ENCODE assay signal across 8 mouse cellular contexts in genomic region chr16:31347581-31347980, GRCm38 (mm10). TPM values are rescaled to one million over a fixed set of nuclear protein-coding genes. Genes with fewer than 3 reads are reported as not detected.
DNase-seq lines count a peak whose midpoint lies in the region; ATAC-seq lines count a peak whose summit lies in the region.

No protein-coding gene starts in this region.

- no peaks in the 10 kb centered on the region for H3K27me3 ChIP-seq in intestine, embryonic 14.5 days (replicated peaks; ENCODE audit: control insufficient read depth, insufficient read depth, low read length)

- DNase-seq in adrenal gland, postnatal 14 days, result peak; percentile 78
- peak; percentile 77 for DNase-seq in embryo, embryonic 10.5 days (ENCODE audit: low spot score)
- peak; percentile 68 for DNase-seq in gastrocnemius, postnatal 25 days
- peak; percentile 71 for DNase-seq in intestine, embryonic 14.5 days (ENCODE audit: low spot score)
- DNase-seq in left cerebral cortex, adult 18-20 months (ENCODE audit: low spot score in 2 of 2), result peak; percentile 76 to 77
- DNase-seq in lung, postnatal 25 days (ENCODE audit: low spot score), result peak; percentile 64
- peak; percentile 72 for DNase-seq in skeletal muscle tissue, adult 2 months (ENCODE audit: low read depth, low spot score)
- no peak for DNase-seq in thymus, postnatal 25 days

- H3K4me1 ChIP-seq in intestine, embryonic 14.5 days (replicated peaks; ENCODE audit: control insufficient read depth, insufficient read depth, low read length), result peaks cover 3% of the 10 kb centered on the region

- WGBS in intestine, embryonic 14.5 days, result 12% methylated on average over 14 of the region's 14 CpGs

- no peaks in the 10 kb centered on the region for H3K36me3 ChIP-seq in intestine, embryonic 14.5 days (ENCODE audit: control insufficient read depth, insufficient read depth, low read length)

- H3K27ac ChIP-seq in intestine, embryonic 14.5 days (ENCODE audit: low read depth), result no peak overlapping the region

- H3K9ac ChIP-seq in intestine, embryonic 14.5 days (ENCODE audit: low read length), result no peak overlapping the region

- no peak overlapping the region; the same call in 1 of the 2 replicates for H3K4me3 ChIP-seq in intestine, embryonic 14.5 days (ENCODE audit: low read depth, low read length)

- no peaks in the 10 kb centered on the region for H3K9me3 ChIP-seq in intestine, embryonic 14.5 days (ENCODE audit: control insufficient read depth, low read length)

- ATAC-seq in intestine, embryonic 14.5 days (replicated peaks; ENCODE audit: low FRiP score, low TSS enrichment, low read depth), result no peak; the same call in 1 of the 2 replicates

- H3K4me2 ChIP-seq in intestine, embryonic 14.5 days (ENCODE audit: low read length), result peak overlapping the region; percentile 38

RNA-seq across cellular contexts. Expression of gene Apod, which starts 33.0 kb away (rescaled TPM):
- total RNA-seq in adrenal gland, postnatal 14 days (2021), result 5.8 and 10.8 TPM in 2 replicates
- total RNA-seq in gastrocnemius, postnatal 25 days (2021), result 10 to 100 TPM; 22.1 to 22.6 TPM
- 0.49 and 0.67 TPM in 2 replicates for polyA plus RNA-seq in intestine, embryonic 14.5 days (2014; fragmentation: Nextera tagmentation; extraction: Ambion mirVana)
- total RNA-seq in left cerebral cortex, adult 18-20 months (2021), result 100 to 1,000 TPM; 197 to 221 TPM

Comparison
In these comparisons a context has a peak if more than half of its experiments do, and no peak if none do; other contexts are left out.
1. RNA of gene Apod, which starts 33.0 kb away (total RNA-seq): 197 to 221 TPM in left cerebral cortex, adult 18-20 months; 22.1 to 22.6 TPM in gastrocnemius, postnatal 25 days and 5.8 to 10.8 TPM in adrenal gland, postnatal 14 days; every median in the first group is over 4 times any median in the second.